Mouse (Mus musculus) megakaryocyte, embryonic 14.5 days (primary cell): Measurements from ENCODE around the gene Sat2. TPM values are rescaled to one million over a fixed set of nuclear protein-coding genes. Genes with fewer than 3 reads are reported as not detected.

Experiments used
- H3K27me3 ChIP-seq: replicated peaks from 2 replicates; pipeline ENCODE3; 2012; ENCODE audit warnings: inconsistent platforms
- H3K36me3 ChIP-seq: replicated peaks from 2 replicates; pipeline ENCODE3; 2012; ENCODE audit warnings: low read length, inconsistent platforms, mixed read lengths
- H3K4me1 ChIP-seq: 2 replicates; pipeline ENCODE4 v1.6.1; 2012; ENCODE audit warnings: inconsistent platforms
- H3K4me3 ChIP-seq: replicated peaks from 2 replicates; pipeline ENCODE3; 2012; ENCODE audit warnings: moderate library complexity, mild to moderate bottlenecking, inconsistent platforms
- H3K9me3 ChIP-seq: 2 replicates; pipeline ENCODE4 v1.6.1; 2012; ENCODE audit warnings: inconsistent platforms
- FLI1 ChIP-seq: IDR thresholded peaks from 2 replicates; pipeline ENCODE4 v1.6.1; 2012; ENCODE audit warnings: low read length, inconsistent platforms, mixed read lengths
- GATA1 ChIP-seq: IDR thresholded peaks from 3 replicates; pipeline ENCODE4 v1.6.1; 2012; ENCODE audit warnings: mixed read lengths, low read length, inconsistent platforms, borderline replicate concordance
- polyA plus RNA-seq: library from polyadenylated mRNA; stranded (reverse); fragments of >175 nt; gene quantifications from 2 replicates; pipeline ENCODE4 v1.2.3, GENCODE M21; 2012; ENCODE audit warnings: low replicate concordance; ENCODE audit not compliant: insufficient read depth

Gene Sat2
- polyA plus RNA-seq, 1 experiment, result not detected

- Histone ChIP-seq H3K36me3 (peaks cover 40% of the 10 kb centered on the region), H3K27me3 (no peaks in the 10 kb centered on the region), H3K9me3 (no peaks in the 10 kb centered on the region), H3K4me3 (no peak overlapping the region), H3K4me1 (peaks cover 17% of the 10 kb centered on the region)
- TF ChIP-seq FLI1 (no peak), GATA1 (no peak)
Observed at GRCm38 (mm10) chr11:69594853-69595252, 27.0 kb upstream of the Sat2 start.

DNA sequence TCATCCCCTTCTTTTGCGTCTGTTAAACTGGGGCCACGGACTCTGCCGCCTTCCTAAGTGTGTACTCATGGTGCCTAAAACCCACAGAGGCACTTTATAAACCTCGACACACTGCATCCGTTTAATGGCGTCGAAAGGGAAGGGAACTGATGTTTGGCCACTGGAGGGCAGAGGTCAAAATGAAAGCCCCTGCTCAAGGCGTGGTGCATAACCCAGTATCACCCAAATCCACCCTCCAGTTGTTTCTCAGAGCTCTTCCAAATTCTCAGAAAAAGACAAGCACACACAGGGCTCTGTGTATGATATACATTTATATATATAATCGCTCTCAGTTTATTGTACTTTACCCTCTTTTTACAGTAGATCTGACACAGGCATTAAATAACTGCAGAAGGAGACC, 22.4 kb upstream of the Sat2 start:
- H3K4me1 ChIP-seq, result peaks cover 54% of the 10 kb centered on the region
- peak overlapping the region; percentile 33 for H3K4me3 ChIP-seq
- H3K9me3 ChIP-seq, result no peaks in the 10 kb centered on the region
- peaks cover 2% of the 10 kb centered on the region for H3K36me3 ChIP-seq
- H3K27me3 ChIP-seq, result peaks cover 22% of the 10 kb centered on the region
- TF ChIP-seq FLI1 (no peak), GATA1 (no peak)

DNA sequence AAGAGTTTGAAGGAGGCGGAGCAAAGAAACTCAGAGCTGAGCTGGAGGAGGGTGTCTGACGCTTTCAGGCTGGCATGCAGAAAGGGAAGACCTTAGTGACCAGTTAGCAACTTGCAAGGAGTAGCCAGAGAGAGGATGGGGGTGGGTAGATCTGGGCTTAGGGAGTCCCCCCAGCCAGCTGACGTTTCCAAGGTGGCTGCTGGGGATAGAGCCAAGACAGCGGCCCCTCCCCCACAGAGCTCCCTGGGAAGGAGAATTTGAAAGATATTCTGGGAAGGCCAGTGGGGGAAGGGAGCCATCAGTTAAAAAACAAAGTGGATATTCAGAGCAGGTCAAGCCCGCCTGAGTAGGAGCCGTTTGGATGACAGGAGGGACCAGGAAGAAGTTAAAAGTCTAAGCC, 21.7 kb upstream of the Sat2 start:
- TF ChIP-seq GATA1 (no peak), FLI1 (no peak)
- H3K4me1 ChIP-seq, result peaks cover 60% of the 10 kb centered on the region
- no peaks in the 10 kb centered on the region for H3K9me3 ChIP-seq
- H3K4me3 ChIP-seq, result peak overlapping the region; percentile 2
- no peaks in the 10 kb centered on the region for H3K36me3 ChIP-seq
- H3K27me3 ChIP-seq, result peaks cover 29% of the 10 kb centered on the region

GRCm38 (mm10) chr11:69601768-69602167, 20.1 kb upstream of the Sat2 start:
- peaks cover 72% of the 10 kb centered on the region for H3K4me1 ChIP-seq
- TF ChIP-seq GATA1 (no peak), FLI1 (no peak)
- no peaks in the 10 kb centered on the region for H3K36me3 ChIP-seq
- peaks cover 35% of the 10 kb centered on the region for H3K27me3 ChIP-seq
- H3K4me3 ChIP-seq, result no peak overlapping the region
- H3K9me3 ChIP-seq, result no peaks in the 10 kb centered on the region

DNA sequence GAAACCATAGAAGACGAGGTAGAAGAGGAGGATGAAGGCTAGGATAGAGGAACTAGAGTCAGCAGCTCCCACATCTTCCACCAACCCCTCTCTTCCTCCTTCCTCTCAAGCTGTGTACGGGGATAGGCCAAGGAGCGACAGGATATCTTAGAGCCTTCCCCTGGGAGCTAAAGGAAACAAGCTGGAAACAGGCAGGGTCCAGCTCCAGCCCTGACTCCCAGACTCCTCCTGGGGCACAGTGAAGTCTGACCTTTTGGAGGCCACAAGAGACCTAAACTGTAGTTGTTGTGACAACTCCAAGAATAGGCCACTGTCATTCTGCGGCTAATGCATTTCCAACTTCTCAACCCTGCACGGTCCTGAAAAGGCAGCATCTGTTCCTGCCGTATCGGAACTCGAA, 18.3 kb upstream of the Sat2 start:
- Histone ChIP-seq H3K9me3 (no peaks in the 10 kb centered on the region), H3K4me1 (peaks cover 72% of the 10 kb centered on the region), H3K4me3 (no peak overlapping the region), H3K36me3 (no peaks in the 10 kb centered on the region), H3K27me3 (peaks cover 35% of the 10 kb centered on the region)
- TF ChIP-seq GATA1 (no peak), FLI1 (no peak)

- H3K9me3 ChIP-seq, result no peaks in the 10 kb centered on the region
- H3K4me3 ChIP-seq, result no peak overlapping the region
- H3K36me3 ChIP-seq, result no peaks in the 10 kb centered on the region
- TF ChIP-seq FLI1 (no peak), GATA1 (no peak)
- peaks cover 71% of the 10 kb centered on the region for H3K4me1 ChIP-seq
- peaks cover 35% of the 10 kb centered on the region for H3K27me3 ChIP-seq
Observed at GRCm38 (mm10) chr11:69604347-69604746, 17.5 kb upstream of the Sat2 start.

GRCm38 (mm10) chr11:69604795-69605664, 16.8 kb upstream of the Sat2 start:
- no peak for TF ChIP-seq FLI1
- no peak for TF ChIP-seq GATA1
- Histone ChIP-seq H3K4me1 (peaks cover 67% of the 10 kb centered on the region), H3K4me3 (peak overlapping the region; percentile 93), H3K27me3 (peaks cover 35% of the 10 kb centered on the region), H3K9me3 (no peaks in the 10 kb centered on the region), H3K36me3 (no peaks in the 10 kb centered on the region)

DNA sequence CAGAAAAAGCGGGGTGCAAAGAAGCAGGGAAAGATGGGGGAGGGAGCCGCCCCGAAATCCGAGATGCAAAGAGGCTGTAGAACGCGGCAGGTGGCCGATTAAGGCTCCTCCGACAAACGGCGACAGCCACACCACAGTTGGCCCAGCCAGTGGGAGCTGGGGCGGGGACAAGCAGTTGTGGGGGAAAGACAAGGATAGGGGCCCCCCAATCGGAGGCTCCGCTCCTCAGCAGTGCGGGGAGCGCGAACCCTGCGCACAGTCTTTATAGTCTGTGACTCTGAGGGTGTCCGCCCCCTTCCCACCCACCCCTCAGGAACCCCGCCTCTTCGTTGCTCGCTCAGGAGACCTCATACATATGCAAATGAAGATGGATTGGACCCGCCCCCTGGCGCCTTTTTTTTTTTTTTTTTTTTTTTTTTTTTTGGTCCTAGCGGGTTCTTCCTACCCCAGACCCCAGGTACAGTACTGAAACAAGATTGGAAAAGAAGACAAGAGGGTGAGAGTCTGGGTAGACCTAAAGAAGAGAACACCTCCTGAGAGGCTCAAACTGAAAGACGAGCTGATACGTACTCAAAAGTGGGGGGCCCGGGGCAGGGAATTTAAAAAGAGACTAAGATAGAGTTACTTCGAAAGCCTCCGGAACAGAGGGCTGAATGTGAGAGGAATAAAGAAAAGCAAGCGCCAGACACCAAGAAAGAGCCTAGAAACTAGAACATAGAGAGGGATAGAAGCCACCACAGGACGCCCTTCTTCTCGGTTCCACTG, 15.9 kb upstream of the Sat2 start, which contains the start of gene Atp1b2:
Gene Atp1b2, minus strand, starts transcription at position 217 of the 765 bp plus-strand sequence.
- TF ChIP-seq GATA1, result no peak
- TF ChIP-seq FLI1, result no peak
- Histone ChIP-seq H3K4me1 (peaks cover 63% of the 10 kb centered on the region), H3K36me3 (no peaks in the 10 kb centered on the region), H3K9me3 (no peaks in the 10 kb centered on the region), H3K27me3 (peaks cover 36% of the 10 kb centered on the region), H3K4me3 (peak within 1 kb of the TSS; percentile 93)

DNA sequence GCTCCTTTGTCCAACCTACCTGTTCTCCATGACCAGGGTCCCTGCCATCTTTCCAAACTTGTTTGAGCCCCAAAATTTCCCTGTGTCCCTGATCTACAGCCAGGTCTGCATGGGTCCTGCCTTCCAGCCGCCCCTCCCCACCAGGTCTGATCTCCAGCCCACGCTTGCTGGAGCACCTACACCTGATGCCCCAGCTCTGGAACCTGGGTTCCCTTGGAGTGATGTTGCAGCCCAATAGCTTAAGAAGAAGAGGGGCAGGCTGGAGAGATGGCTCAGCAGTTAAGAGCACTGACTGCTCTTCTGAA, 15.4 kb upstream of the Sat2 start:
- no peaks in the 10 kb centered on the region for H3K36me3 ChIP-seq
- H3K4me1 ChIP-seq, result peaks cover 61% of the 10 kb centered on the region
- TF ChIP-seq FLI1 (no peak), GATA1 (no peak)
- H3K9me3 ChIP-seq, result no peaks in the 10 kb centered on the region
- peaks cover 39% of the 10 kb centered on the region for H3K27me3 ChIP-seq
- peak overlapping the region; percentile 93 for H3K4me3 ChIP-seq

- Histone ChIP-seq H3K36me3 (no peaks in the 10 kb centered on the region), H3K4me1 (peaks cover 57% of the 10 kb centered on the region), H3K27me3 (peaks cover 38% of the 10 kb centered on the region), H3K9me3 (no peaks in the 10 kb centered on the region), H3K4me3 (no peak overlapping the region)
- TF ChIP-seq GATA1 (no peak), FLI1 (no peak)
Observed at GRCm38 (mm10) chr11:69606832-69607231, 15.0 kb upstream of the Sat2 start.
